ENCODE assay signal across 12 mouse cellular contexts in genomic region chr9:14202551-14203306, GRCm38 (mm10).
DNase-seq lines count a peak whose midpoint lies in the region; ATAC-seq lines count a peak whose summit lies in the region.
"Had no signal": no experiment of that assay in that cellular context is flagged by ENCODE, and none has a peak within 500 bp of the region (broad histone marks: within the 10 kb centered on the region; RNA-seq: fewer than 3 reads in every experiment).

No protein-coding gene starts in this region.

- H3K36me3 ChIP-seq in hindbrain, embryonic 15.5 days = no peaks in the 10 kb centered on the region
- H3K36me3 ChIP-seq in hindbrain, embryonic 10.5 days = no peaks in the 10 kb centered on the region
- H3K36me3 ChIP-seq in midbrain, embryonic 15.5 days (replicated peaks) = no peaks in the 10 kb centered on the region
- H3K36me3 ChIP-seq: lung, embryonic 15.5 days had no signal

- H3K4me1 ChIP-seq in hindbrain, embryonic 15.5 days (replicated peaks) = peaks cover 6% of the 10 kb centered on the region
- no peaks in the 10 kb centered on the region for H3K4me1 ChIP-seq in hindbrain, embryonic 10.5 days (replicated peaks)
- no peaks in the 10 kb centered on the region for H3K4me1 ChIP-seq in midbrain, embryonic 15.5 days

- no peaks in the 10 kb centered on the region for H3K9me3 ChIP-seq in hindbrain, embryonic 15.5 days
- H3K9me3 ChIP-seq in hindbrain, embryonic 10.5 days = no peaks in the 10 kb centered on the region
- no peaks in the 10 kb centered on the region for H3K9me3 ChIP-seq in midbrain, embryonic 15.5 days
- H3K9me3 ChIP-seq: lung, embryonic 15.5 days had no signal

- 70% methylated on average over 10 of the region's 10 CpGs for WGBS in hindbrain, embryonic 15.5 days
- 90% methylated on average over 10 of the region's 10 CpGs for WGBS in hindbrain, embryonic 10.5 days
- WGBS in midbrain, embryonic 15.5 days = 78% methylated on average over 10 of the region's 10 CpGs

- DNase-seq in hindbrain, embryonic 10.5 days (ENCODE audit: low spot score) = no peak
- DNase-seq in urinary bladder, postnatal 14 days (ENCODE audit: low spot score) = peak; percentile 54
- DNase-seq in urinary bladder, postnatal 25 days (ENCODE audit: low spot score) = no peak
- DNase-seq in kidney, postnatal 14 days = peak; percentile 80
- DNase-seq in testis, postnatal 14 days (ENCODE audit: low spot score) = peak; percentile 45
- no peak for DNase-seq in spleen, postnatal 4 days (ENCODE audit: low spot score in 2 of 2)
- DNase-seq: cerebellum, adult 8-10 months had no signal

- no peak overlapping the region for H3K4me2 ChIP-seq in hindbrain, embryonic 15.5 days
- H3K4me2 ChIP-seq in midbrain, embryonic 15.5 days = no peak overlapping the region
- H3K4me2 ChIP-seq: lung, embryonic 15.5 days had no signal

- no peak overlapping the region for H3K4me3 ChIP-seq in hindbrain, embryonic 15.5 days
- no peak overlapping the region for H3K4me3 ChIP-seq in hindbrain, embryonic 10.5 days
- H3K4me3 ChIP-seq in midbrain, embryonic 15.5 days = no peak overlapping the region
- H3K4me3 ChIP-seq: erythroblast, embryonic 14.5 days; lung, embryonic 15.5 days had no signal

- no peak overlapping the region for H3K9ac ChIP-seq in hindbrain, embryonic 15.5 days
- H3K9ac ChIP-seq in midbrain, embryonic 15.5 days = no peak overlapping the region
- H3K9ac ChIP-seq: lung, embryonic 15.5 days had no signal

- 0 out of 2 replicates have a peak overlapping the region, but pooled peaks have one; percentile 12 for H3K27ac ChIP-seq in hindbrain, embryonic 15.5 days (replicated peaks)
- no peak overlapping the region for H3K27ac ChIP-seq in hindbrain, embryonic 10.5 days
- H3K27ac ChIP-seq in midbrain, embryonic 15.5 days = no peak overlapping the region
- H3K27ac ChIP-seq: lung, embryonic 15.5 days had no signal

- H3K27me3 ChIP-seq in hindbrain, embryonic 15.5 days = no peaks in the 10 kb centered on the region
- no peaks in the 10 kb centered on the region for H3K27me3 ChIP-seq in hindbrain, embryonic 10.5 days (ENCODE audit: insufficient read depth, poor library complexity, severe bottlenecking)
- no peaks in the 10 kb centered on the region for H3K27me3 ChIP-seq in midbrain, embryonic 15.5 days (replicated peaks)
- H3K27me3 ChIP-seq: lung, embryonic 15.5 days had no signal

- no peak for ATAC-seq in hindbrain, embryonic 15.5 days (ENCODE audit: low FRiP score, low read depth)
- ATAC-seq in midbrain, embryonic 15.5 days (replicated peaks) = no peak
- ATAC-seq: activated CD4-positive, CD25-positive, alpha-beta regulatory T cell, adult 4 months had no signal

Comparison
In these comparisons a context has a peak if more than half of its experiments do, and no peak if none do; other contexts are left out.
1. DNase-seq: peak in urinary bladder, postnatal 14 days (single experiment), kidney, postnatal 14 days (single experiment) and testis, postnatal 14 days (single experiment); none in hindbrain, embryonic 10.5 days (single experiment), urinary bladder, postnatal 25 days (single experiment) and spleen, postnatal 4 days (0 of 2).